Mouse (Mus musculus) spleen, adult 18-20 months (tissue): ENCODE data around the gene Wt1.

Experiments used
- DNase-seq, 2 experiments: peaks; one replicate each; pipeline ENCODE4 v3.0.0; 2022; ENCODE audit warnings: mixed read lengths in 2 of 2

The Wt1 gene

GRCm38 (mm10) chr2:105185768-105186529, 59.6 kb downstream of the Wt1 start:
- DNase-seq: no peak

GRCm38 (mm10) chr2:105186591-105186990, 60.3 kb downstream of the Wt1 start:
- DNase-seq: no peak

DNA sequence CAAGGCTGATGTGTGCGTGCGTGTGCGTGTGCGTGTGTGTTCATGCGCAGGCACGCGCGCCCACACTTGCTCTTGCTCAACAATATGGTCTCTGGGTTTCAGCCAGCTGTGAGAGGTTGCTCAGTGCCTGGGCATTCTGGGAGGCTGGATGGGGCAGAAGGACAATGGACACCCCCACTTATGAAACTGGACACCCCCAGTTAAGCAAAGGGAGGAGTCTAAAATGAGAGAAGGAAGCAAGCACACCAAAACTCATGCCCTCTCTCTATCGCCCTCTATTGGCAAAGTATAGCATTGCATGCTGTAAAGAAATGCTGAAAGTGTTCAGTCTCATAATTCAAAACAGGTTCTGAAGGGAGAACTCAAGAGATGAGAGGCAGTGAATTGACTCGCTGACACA, 61.9 kb downstream of the Wt1 start:
- DNase-seq: no peak

DNA sequence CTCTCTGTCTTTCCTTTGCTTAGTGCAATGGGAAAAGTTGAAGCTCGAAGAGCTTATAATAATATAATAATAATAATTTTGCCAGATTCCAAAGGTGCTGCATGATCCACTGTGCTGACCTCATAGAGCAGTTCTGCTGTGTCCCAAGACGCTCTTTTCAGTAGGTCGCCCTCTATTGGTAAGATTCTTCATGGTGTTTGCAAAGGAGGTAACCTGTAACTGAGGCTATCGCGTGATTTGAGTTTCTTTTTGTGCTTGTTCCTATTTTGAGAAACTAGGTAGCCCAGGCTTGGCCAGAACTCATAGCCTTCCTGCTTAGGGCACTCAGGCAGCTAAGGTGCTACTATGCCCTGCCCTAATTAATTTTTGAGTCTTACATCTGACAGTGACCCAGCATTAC, 63.0 kb downstream of the Wt1 start:
- no peak for DNase-seq

DNA sequence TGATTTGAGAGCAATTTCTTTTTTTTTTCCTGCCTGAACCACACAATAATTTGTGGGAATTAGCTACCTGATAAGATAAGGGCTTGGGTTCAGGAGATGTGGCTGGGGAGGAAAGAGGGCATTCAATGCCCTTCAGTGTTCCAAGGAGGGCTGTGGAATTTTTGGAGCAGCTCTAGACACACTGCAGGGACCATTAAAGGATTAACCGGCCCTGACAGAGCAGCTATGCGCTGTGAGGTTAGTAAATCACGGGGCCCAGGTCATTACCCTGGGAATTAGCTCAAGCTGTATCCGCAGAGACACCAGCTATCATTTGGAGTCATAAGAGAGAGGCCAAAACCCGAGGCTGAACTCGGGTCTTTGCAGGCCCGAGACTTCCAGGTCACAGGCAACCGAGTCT, 73.8 kb downstream of the Wt1 start:
- no peak for DNase-seq

DNA sequence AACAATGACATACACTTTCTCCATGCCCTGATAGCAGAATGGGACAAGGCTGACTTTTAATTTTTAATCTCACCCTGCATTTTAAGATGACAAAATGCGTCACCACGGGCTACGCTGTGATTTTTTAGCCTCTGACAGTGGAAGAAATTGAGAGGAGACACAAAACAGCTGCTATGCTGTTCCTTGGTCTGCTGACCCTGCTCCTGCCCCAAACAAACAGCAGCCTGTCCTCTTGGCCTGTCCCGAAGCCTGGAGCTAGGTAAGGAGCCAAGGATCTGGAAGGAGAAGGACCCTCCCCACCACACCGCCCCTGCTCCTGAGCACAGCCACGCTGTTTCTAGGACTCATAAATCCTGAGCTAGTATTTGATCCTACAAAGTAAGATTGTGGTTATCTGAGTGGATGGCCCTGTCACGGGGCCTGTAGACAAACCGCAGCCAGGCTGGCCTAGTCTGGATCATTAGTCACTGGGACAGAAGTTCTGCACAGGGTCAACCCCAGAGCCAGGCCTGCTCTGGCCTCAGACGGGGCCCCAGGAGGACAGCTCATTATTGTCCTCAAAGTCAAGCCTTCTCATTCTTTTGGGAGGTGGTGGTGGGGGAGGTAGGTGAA, 80.3 kb downstream of the Wt1 start:
- no peak for DNase-seq

DNA sequence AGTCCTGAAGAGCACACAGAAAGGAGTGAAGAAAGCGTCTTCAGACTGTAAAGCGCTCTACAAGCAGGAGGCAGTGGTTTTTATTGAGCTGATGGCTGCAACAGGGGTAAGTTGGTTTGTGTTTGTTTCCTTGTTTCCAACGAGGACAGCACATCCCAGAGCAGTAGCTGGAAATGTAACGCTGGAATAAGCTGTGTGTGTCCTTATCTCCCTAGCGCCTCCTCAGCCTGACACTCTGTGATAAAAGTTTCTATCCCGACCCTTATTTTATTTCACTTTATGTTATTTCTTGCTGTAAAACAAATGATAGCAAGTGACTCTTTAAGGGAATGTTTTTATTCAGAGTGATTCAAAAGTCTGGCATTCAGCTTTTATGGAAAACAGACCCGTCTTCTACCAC, 86.5 kb downstream of the Wt1 start:
- no peak for DNase-seq

DNA sequence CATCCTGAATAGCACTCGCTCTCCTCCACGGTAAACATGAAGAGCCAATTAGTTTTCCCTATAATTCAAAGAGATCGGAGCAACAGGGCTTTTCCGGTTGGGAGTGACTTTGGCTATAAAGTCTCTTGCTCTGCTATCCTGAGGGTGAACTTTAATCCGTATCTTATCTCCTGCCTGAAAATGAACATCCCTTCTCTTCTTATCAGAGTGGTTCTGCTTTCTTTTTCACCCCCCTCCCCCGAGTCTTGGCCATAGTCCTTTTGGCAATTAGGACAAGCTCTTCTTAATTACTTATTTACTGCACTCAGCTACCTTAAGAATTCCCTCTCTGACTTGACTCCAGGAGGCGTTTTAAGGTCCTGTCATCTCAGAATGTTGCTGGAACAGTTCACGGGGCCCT, 89.6 kb downstream of the Wt1 start:
- DNase-seq: no peak

- no peak for DNase-seq
Observed at GRCm38 (mm10) chr2:105219229-105219628, 92.9 kb downstream of the Wt1 start.

- no peak for DNase-seq
Observed at GRCm38 (mm10) chr2:105219664-105220063, 93.3 kb downstream of the Wt1 start.

DNA sequence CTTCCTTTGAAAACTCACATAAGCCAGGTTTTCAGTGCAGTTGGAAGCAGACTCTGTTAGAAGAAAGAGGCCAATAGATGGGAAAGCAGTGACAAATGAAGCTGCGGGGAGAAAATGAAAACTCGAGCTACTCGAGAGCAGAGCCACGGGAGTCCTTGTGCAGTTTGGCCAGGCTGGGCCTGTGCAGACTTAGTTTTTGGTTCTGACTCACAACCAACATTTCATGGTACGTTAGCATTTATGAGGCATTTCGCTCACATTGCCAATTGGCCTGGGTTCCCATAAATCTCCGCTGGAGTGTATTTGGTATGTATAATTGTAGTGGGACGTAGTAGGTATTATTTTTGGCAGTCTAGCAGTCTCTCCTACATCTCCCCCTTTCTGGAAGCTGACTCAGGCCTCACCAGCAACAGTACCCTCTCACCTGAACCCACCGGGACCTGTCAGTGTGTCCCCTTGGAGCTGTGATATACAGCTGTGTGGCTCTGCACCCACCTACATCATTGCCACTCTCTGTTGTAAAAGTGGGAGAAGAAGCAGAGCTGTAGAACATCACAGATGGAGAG, 94.5 kb downstream of the Wt1 start:
- DNase-seq: no peak
